Mouse (Mus musculus) forebrain, embryonic 10.5 days (tissue): ENCODE data around the gene Idi2. TPM values are rescaled to one million over a fixed set of nuclear protein-coding genes. Genes with fewer than 3 reads are reported as not detected.

Experiments used
- microRNA-seq: library from miRNA; unstranded; fragments of <30 nt; microRNA quantifications from one replicate; pipeline ENCODE4, GENCODE M21; 2017
- polyA plus RNA-seq: library from polyadenylated mRNA; unstranded; fragments of >200 nt; fragmentation: Nextera tagmentation; extraction: Ambion mirVana; gene quantifications from 2 replicates; pipeline ENCODE4 v1.2.1, GENCODE M21; 2016

The Idi2 gene
- polyA plus RNA-seq, 1 experiment from 2014 or later = 0.10 TPM

Small RNAs within 50 kb of the gene (microRNA-seq; reads per million reads assigned to microRNA genes)
- not detected for gene Gm22750

Other genes starting within 250 kb of the Idi2 start
- gene Wdr37, start 81.0 kb upstream of the Idi2 start, polyA plus RNA-seq = 31.0 and 32.1 TPM in 2 replicates
- gene Idi1, start 67.4 kb upstream of the Idi2 start, polyA plus RNA-seq = 175 and 182 TPM in 2 replicates
- not detected in 2 replicates for gene Gm9745, start 4.6 kb upstream of the Idi2 start, polyA plus RNA-seq
- gene Gtpbp4, start 43.2 kb downstream of the Idi2 start, polyA plus RNA-seq = 119 and 125 TPM in 2 replicates
- gene Larp4b, start 141.0 kb downstream of the Idi2 start, polyA plus RNA-seq = 32.6 and 34.2 TPM in 2 replicates